Mouse (Mus musculus) hindbrain, embryonic 13.5 days (tissue): ENCODE measurements around the gene Grm4. TPM values are rescaled to one million over a fixed set of nuclear protein-coding genes. Genes with fewer than 3 reads are reported as not detected.

Experiments used
- ATAC-seq: fragments of 200-750 bp; cut with Nextera tagmentation; 2 replicates; pipeline ENCODE4 v1.8.0; 2017; ENCODE audit warnings: moderate TSS enrichment; ENCODE audit not compliant: low FRiP score
- H3K27ac ChIP-seq: fragments of 300-500 bp; sonication (generic); 2 replicates; pipeline ENCODE4 v1.5.1; 2015; ENCODE audit warnings: inconsistent platforms, mild to moderate bottlenecking, moderate library complexity
- H3K27me3 ChIP-seq: fragments of 300-500 bp; sonication (generic); 2 replicates; pipeline ENCODE4 v1.6.1; 2015; ENCODE audit warnings: mild to moderate bottlenecking, inconsistent platforms
- H3K36me3 ChIP-seq: fragments of 300-500 bp; sonication (generic); 2 replicates; pipeline ENCODE4 v1.6.1; 2015; ENCODE audit warnings: mild to moderate bottlenecking, inconsistent platforms
- H3K4me1 ChIP-seq: fragments of 300-500 bp; sonication (generic); replicated peaks from 2 replicates; pipeline ENCODE4 v1.6.1; 2015; ENCODE audit warnings: inconsistent platforms
- H3K4me2 ChIP-seq: fragments of 300-500 bp; sonication (generic); 2 replicates; pipeline ENCODE4 v1.6.1; 2015; ENCODE audit warnings: inconsistent platforms, mild to moderate bottlenecking, moderate library complexity
- H3K4me3 ChIP-seq: fragments of 300-500 bp; sonication (generic); 2 replicates; pipeline ENCODE4 v1.5.1; 2015; ENCODE audit warnings: mild to moderate bottlenecking, inconsistent platforms
- H3K9ac ChIP-seq: fragments of 300-500 bp; sonication (generic); 2 replicates; pipeline ENCODE4 v1.6.1; 2015; ENCODE audit warnings: mild to moderate bottlenecking, inconsistent platforms
- H3K9me3 ChIP-seq: fragments of 300-500 bp; sonication (generic); 2 replicates; pipeline ENCODE4 v1.6.1; 2016; ENCODE audit warnings: inconsistent platforms
- WGBS: fragments of 180-500 bp; shearing (Covaris S2); methylation state at CpG from one replicate; pipeline ENCODE4 v1.1.7; 2015; 5-methylcytosine and 5-hydroxymethylcytosine counted together
- polyA plus RNA-seq: library from polyadenylated mRNA; unstranded; fragments of >200 nt; fragmentation: Nextera tagmentation; extraction: Ambion mirVana; gene quantifications from 2 replicates; pipeline ENCODE4 v1.2.1, GENCODE M21; 2015

The Grm4 gene
- 4.8 and 5.2 TPM in 2 replicates for polyA plus RNA-seq

GRCm38 (mm10) chr17:27521303-27521702 is at the start of gene Grm4:
Gene Grm4, minus strand, starts transcription at chr17:27521403.
- H3K27me3 ChIP-seq: peaks cover 45% of the 10 kb centered on the region
- H3K4me1 ChIP-seq: peaks cover 34% of the 10 kb centered on the region
- no peak within 1 kb of the TSS for H3K27ac ChIP-seq
- H3K9me3 ChIP-seq: no peaks in the 10 kb centered on the region
- WGBS: 79% methylated on average over 5 of the region's 5 CpGs
- H3K9ac ChIP-seq: no peak within 1 kb of the TSS
- peak within 1 kb of the TSS; percentile 50 for H3K4me2 ChIP-seq
- H3K4me3 ChIP-seq: 0 out of 2 replicates have a peak within 1 kb of the TSS, but pooled peaks have one; percentile 12
- ATAC-seq: no peak
- H3K36me3 ChIP-seq: no peaks in the 10 kb centered on the region

GRCm38 (mm10) chr17:27568228-27568627 is 47.0 kb upstream of the Grm4 start:
- H3K4me3 ChIP-seq: no peak overlapping the region
- no peaks in the 10 kb centered on the region for H3K9me3 ChIP-seq
- no peaks in the 10 kb centered on the region for H3K27me3 ChIP-seq
- no peak for ATAC-seq
- no peak overlapping the region for H3K9ac ChIP-seq
- WGBS: 89% methylated on average over 5 of the region's 5 CpGs
- no peak overlapping the region for H3K4me2 ChIP-seq
- peaks cover 13% of the 10 kb centered on the region for H3K36me3 ChIP-seq
- H3K4me1 ChIP-seq: peaks cover 30% of the 10 kb centered on the region
- H3K27ac ChIP-seq: no peak overlapping the region

- H3K36me3 ChIP-seq: peaks cover 14% of the 10 kb centered on the region
- under 1% methylated on average over 13 of the region's 13 CpGs for WGBS
- H3K4me3 ChIP-seq: peak overlapping the region; percentile 61
- peak overlapping the region; percentile 91 for H3K4me2 ChIP-seq
- H3K27ac ChIP-seq: peak overlapping the region; percentile 76
- peaks cover 41% of the 10 kb centered on the region for H3K4me1 ChIP-seq
- ATAC-seq: peak; percentile 67
- no peaks in the 10 kb centered on the region for H3K9me3 ChIP-seq
- H3K27me3 ChIP-seq: no peaks in the 10 kb centered on the region
- H3K9ac ChIP-seq: peak overlapping the region; percentile 83
Measured at GRCm38 (mm10) chr17:27565942-27566267, 44.7 kb upstream of the Grm4 start.

GRCm38 (mm10) chr17:27565163-27565941 is 44.1 kb upstream of the Grm4 start, which contains the start of gene AI413582:
Gene AI413582, minus strand, starts transcription at chr17:27565756.
- Histone ChIP-seq H3K27me3 (no peaks in the 10 kb centered on the region), H3K36me3 (peaks cover 16% of the 10 kb centered on the region), H3K27ac (peak within 1 kb of the TSS; percentile 76), H3K9ac (peak within 1 kb of the TSS; percentile 83), H3K4me2 (peak within 1 kb of the TSS; percentile 91), H3K4me3 (peak within 1 kb of the TSS; percentile 61), H3K4me1 (peaks cover 41% of the 10 kb centered on the region), H3K9me3 (no peaks in the 10 kb centered on the region)
- WGBS: under 1% methylated on average over 58 of the region's 58 CpGs
- ATAC-seq: peak; percentile 96

- Histone ChIP-seq H3K9me3 (no peaks in the 10 kb centered on the region), H3K27ac (peak overlapping the region; percentile 76; the same call in 1 of the 2 replicates), H3K4me1 (peaks cover 44% of the 10 kb centered on the region), H3K4me2 (peak overlapping the region; percentile 91), H3K9ac (peak overlapping the region; percentile 83), H3K27me3 (no peaks in the 10 kb centered on the region), H3K4me3 (peak overlapping the region; percentile 61), H3K36me3 (peaks cover 16% of the 10 kb centered on the region)
- ATAC-seq: no peak
- WGBS: 10% methylated on average over 20 of the region's 20 CpGs
Measured at GRCm38 (mm10) chr17:27564391-27565162, 43.4 kb upstream of the Grm4 start.

- Histone ChIP-seq H3K36me3 (peaks cover 15% of the 10 kb centered on the region), H3K9me3 (no peaks in the 10 kb centered on the region), H3K4me1 (peaks cover 52% of the 10 kb centered on the region), H3K4me2 (peak overlapping the region; percentile 91), H3K4me3 (no peak overlapping the region), H3K9ac (peak overlapping the region; percentile 83), H3K27me3 (no peaks in the 10 kb centered on the region), H3K27ac (no peak overlapping the region)
- no peak for ATAC-seq
- 46% methylated on average over 7 of the region's 7 CpGs for WGBS
Measured at GRCm38 (mm10) chr17:27563771-27564244, 42.6 kb upstream of the Grm4 start.

GRCm38 (mm10) chr17:27561809-27562526 is 40.8 kb upstream of the Grm4 start:
- H3K9ac ChIP-seq: no peak overlapping the region
- H3K4me1 ChIP-seq: peaks cover 68% of the 10 kb centered on the region
- WGBS: 62% methylated on average over 7 of the region's 11 CpGs
- peaks cover 15% of the 10 kb centered on the region for H3K36me3 ChIP-seq
- H3K9me3 ChIP-seq: no peaks in the 10 kb centered on the region
- no peak overlapping the region for H3K4me2 ChIP-seq
- H3K4me3 ChIP-seq: no peak overlapping the region
- no peaks in the 10 kb centered on the region for H3K27me3 ChIP-seq
- H3K27ac ChIP-seq: no peak overlapping the region
- ATAC-seq: no peak

- H3K4me1 ChIP-seq: peaks cover 61% of the 10 kb centered on the region
- H3K4me3 ChIP-seq: no peak overlapping the region
- peaks cover 15% of the 10 kb centered on the region for H3K36me3 ChIP-seq
- no peak overlapping the region for H3K27ac ChIP-seq
- H3K9ac ChIP-seq: no peak overlapping the region; the same call in 1 of the 2 replicates
- no peaks in the 10 kb centered on the region for H3K9me3 ChIP-seq
- H3K4me2 ChIP-seq: no peak overlapping the region
- no peaks in the 10 kb centered on the region for H3K27me3 ChIP-seq
- WGBS: 88% methylated on average over 13 of the region's 13 CpGs
- no peak for ATAC-seq
Measured at GRCm38 (mm10) chr17:27560926-27561480, 39.8 kb upstream of the Grm4 start.

GRCm38 (mm10) chr17:27559596-27559995 is 38.4 kb upstream of the Grm4 start:
- ATAC-seq: no peak
- no peak overlapping the region for H3K9ac ChIP-seq
- peaks cover 13% of the 10 kb centered on the region for H3K27me3 ChIP-seq
- H3K4me2 ChIP-seq: no peak overlapping the region
- peaks cover 15% of the 10 kb centered on the region for H3K36me3 ChIP-seq
- no peak overlapping the region for H3K4me3 ChIP-seq
- H3K9me3 ChIP-seq: no peaks in the 10 kb centered on the region
- WGBS: 75% methylated on average over 12 of the region's 12 CpGs
- no peak overlapping the region for H3K27ac ChIP-seq
- peaks cover 64% of the 10 kb centered on the region for H3K4me1 ChIP-seq

GRCm38 (mm10) chr17:27558845-27559244 is 37.6 kb upstream of the Grm4 start:
- Histone ChIP-seq H3K36me3 (peaks cover 15% of the 10 kb centered on the region), H3K27ac (no peak overlapping the region), H3K4me2 (peak overlapping the region; percentile 85), H3K27me3 (peaks cover 18% of the 10 kb centered on the region), H3K4me1 (peaks cover 56% of the 10 kb centered on the region), H3K4me3 (no peak overlapping the region), H3K9ac (0 out of 2 replicates have a peak overlapping the region, but pooled peaks have one; percentile 13), H3K9me3 (no peaks in the 10 kb centered on the region)
- WGBS: 16% methylated on average over 5 of the region's 5 CpGs
- no peak for ATAC-seq

GRCm38 (mm10) chr17:27557927-27558661 is 36.9 kb upstream of the Grm4 start:
- peak overlapping the region; percentile 94; the same call in 1 of the 2 replicates for H3K27ac ChIP-seq

More at GRCm38 (mm10) chr17:27557927-27558661, 36.9 kb upstream of the Grm4 start:
- Histone ChIP-seq H3K4me3 (peak overlapping the region; percentile 69), H3K4me2 (peak overlapping the region; percentile 85), H3K9me3 (no peaks in the 10 kb centered on the region), H3K27me3 (peaks cover 18% of the 10 kb centered on the region), H3K9ac (peak overlapping the region; percentile 90), H3K4me1 (peaks cover 53% of the 10 kb centered on the region), H3K36me3 (peaks cover 15% of the 10 kb centered on the region)
- 2% methylated on average over 14 of the region's 14 CpGs for WGBS
- no peak for ATAC-seq
